Mouse (Mus musculus) left cerebral cortex, adult 6 months (tissue): ENCODE measurements around the gene Ovol3. TPM values are rescaled to one million over a fixed set of nuclear protein-coding genes. Genes with fewer than 3 reads are reported as not detected.

Experiments used
- long read RNA-seq, 2 experiments: library from polyadenylated mRNA; unstranded; transcript quantifications; one replicate each; pipeline ENCODE4 v2.0.0; 2019 to 2020
- polyA plus RNA-seq: library from polyadenylated mRNA; unstranded; fragments of <200 nt; fragmentation: Nextera tagmentation; gene quantifications from 2 replicates; pipeline ENCODE4 v1.2.3, GENCODE M21; 2021

Ovol3 gene
- polyA plus RNA-seq, result not detected in 2 replicates
- long read RNA-seq, experiment 1, result 0 reads
- long read RNA-seq, experiment 2, result 0 reads

GRCm38 (mm10) chr7:30235625-30236024 is at the start of gene Ovol3:
Gene Ovol3 (minus strand): TSS chr7:30235725.

GRCm38 (mm10) chr7:30279951-30280669 is 44.6 kb upstream of the Ovol3 start, which contains the start of the genes Thap8 and Wdr62:
Gene Thap8 (plus strand): TSS chr7:30280094.
Gene Wdr62 (minus strand): TSS chr7:30280419.

DNA sequence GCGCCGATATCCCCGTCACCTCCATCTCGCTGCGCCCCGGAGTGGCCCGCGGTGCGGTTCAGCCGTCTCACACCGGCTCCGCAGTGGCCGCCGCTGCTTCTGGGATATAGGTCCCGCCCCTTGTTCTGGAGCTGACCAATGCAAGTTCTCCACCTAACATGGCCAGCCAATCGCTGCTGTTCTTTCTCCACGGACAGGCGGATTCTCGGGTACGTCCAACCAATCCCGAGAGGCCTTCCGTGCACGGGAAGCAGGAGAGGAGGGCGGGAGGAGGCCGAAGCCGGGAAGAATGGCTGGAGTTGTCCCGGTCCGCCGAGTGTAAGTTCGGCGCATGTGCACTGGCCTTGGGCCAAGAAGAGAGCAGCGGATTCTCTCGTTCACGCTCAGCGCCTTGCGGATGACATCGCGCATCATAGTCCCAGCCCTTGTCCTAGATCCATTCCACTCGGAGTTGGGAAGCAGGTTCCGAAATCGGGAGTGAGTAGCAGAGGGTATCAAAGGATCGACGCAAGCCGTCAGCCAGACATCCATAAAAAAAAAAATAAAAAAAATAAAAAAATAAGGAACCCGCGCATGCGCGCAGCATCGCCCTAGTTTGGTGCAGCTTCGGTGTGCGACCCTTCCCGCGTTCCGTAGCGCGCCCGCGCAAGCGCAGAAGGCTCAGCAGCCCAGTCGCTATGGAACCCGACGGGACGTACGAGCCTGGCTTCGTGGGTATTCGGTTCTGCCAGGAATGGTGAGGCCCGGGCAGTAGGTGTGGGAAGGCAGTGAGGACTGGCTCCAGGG is 3.7 kb downstream of the Ovol3 start, which contains the start of the genes Polr2i and Tbcb:
TSS of gene Polr2i (plus strand) at position 280 of the 786 bp plus-strand sequence.
TSS of gene Tbcb (minus strand) at position 604 of the 786 bp plus-strand sequence.

GRCm38 (mm10) chr7:30198481-30198971 is 37.0 kb downstream of the Ovol3 start, which contains the start of gene Capns1:
Gene Capns1 (minus strand): TSS chr7:30198811.

DNA sequence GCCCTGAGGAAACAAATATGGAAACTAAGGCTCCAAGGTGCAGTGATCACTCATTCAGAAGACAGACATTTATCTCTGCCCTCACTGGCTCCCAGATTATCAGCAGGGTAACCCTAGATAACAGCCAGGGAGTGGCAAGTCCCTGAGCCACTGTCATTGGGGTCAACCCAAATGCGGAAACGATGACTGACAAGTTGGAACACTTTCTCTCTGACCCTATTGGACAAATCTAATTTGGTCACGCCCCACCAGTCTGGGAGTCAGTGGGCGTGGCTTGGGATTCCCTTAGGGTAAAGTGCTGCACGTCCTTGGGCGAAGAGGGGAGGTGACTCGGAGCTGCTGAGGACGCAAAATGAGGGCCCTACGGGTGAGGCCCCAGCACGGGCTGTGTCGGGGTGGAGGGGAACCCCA is 51.6 kb downstream of the Ovol3 start, which contains the start of gene Cox7a1:
TSS of gene Cox7a1 (plus strand) at position 266 of the 411 bp plus-strand sequence.

Other genes with a start within 250 kb of the Ovol3 start
- gene Zfp14, start 184.3 kb downstream of the Ovol3 start, polyA plus RNA-seq, result 4.4 and 5.3 TPM in 2 replicates
- 2.5 TPM in 2 replicates for gene Zfp82, start 162.8 kb downstream of the Ovol3 start, polyA plus RNA-seq
- 0.59 and 0.85 TPM in 2 replicates for gene Gm26920, start 145.3 kb downstream of the Ovol3 start, polyA plus RNA-seq
- 7.2 and 9.2 TPM in 2 replicates for gene Zfp566, start 145.2 kb downstream of the Ovol3 start, polyA plus RNA-seq
- 52.2 and 70.6 TPM in 2 replicates for gene Zfp260, start 140.9 kb downstream of the Ovol3 start, polyA plus RNA-seq
- gene Zfp382, start 113.8 kb downstream of the Ovol3 start, polyA plus RNA-seq, result 6.5 and 10.3 TPM in 2 replicates
- gene Zfp146, start 66.0 kb downstream of the Ovol3 start, polyA plus RNA-seq, result 3.5 and 6.3 TPM in 2 replicates
- gene Cox7a1, start 51.6 kb downstream of the Ovol3 start, polyA plus RNA-seq, result 16.1 and 18.0 TPM in 2 replicates
- 33.9 and 42.1 TPM in 2 replicates for gene Capns1, start 36.9 kb downstream of the Ovol3 start, polyA plus RNA-seq
- gene Polr2i, start 3.8 kb downstream of the Ovol3 start, polyA plus RNA-seq, result 137 and 163 TPM in 2 replicates
- 249 and 338 TPM in 2 replicates for gene Tbcb, start 3.5 kb downstream of the Ovol3 start, polyA plus RNA-seq
- 0.15 and 0.24 TPM in 2 replicates for gene Thap8, start 44.4 kb upstream of the Ovol3 start, polyA plus RNA-seq
- 0.26 and 0.46 TPM in 2 replicates for gene Wdr62, start 44.7 kb upstream of the Ovol3 start, polyA plus RNA-seq
- 112 and 324 TPM in 2 replicates for gene Clip3, start 56.0 kb upstream of the Ovol3 start, polyA plus RNA-seq
- gene Alkbh6, start 73.0 kb upstream of the Ovol3 start, polyA plus RNA-seq, result 144 and 154 TPM in 2 replicates
- gene Syne4, start 79.1 kb upstream of the Ovol3 start, polyA plus RNA-seq, result 0.79 and 1.5 TPM in 2 replicates
- 4.9 TPM in 1 of 2 replicates, not detected in the other for gene E130208F15Rik, start 86.0 kb upstream of the Ovol3 start, polyA plus RNA-seq
- gene Sdhaf1, start 88.2 kb upstream of the Ovol3 start, polyA plus RNA-seq, result 22.9 and 31.6 TPM in 2 replicates
- gene Lrfn3, start 127.0 kb upstream of the Ovol3 start, polyA plus RNA-seq, result 4.3 and 5.7 TPM in 2 replicates
- 109 and 120 TPM in 2 replicates for gene Tyrobp, start 178.0 kb upstream of the Ovol3 start, polyA plus RNA-seq
- 3.4 TPM in 2 replicates for gene Hcst, start 184.1 kb upstream of the Ovol3 start, polyA plus RNA-seq
- 0.63 and 0.77 TPM in 2 replicates for gene Nfkbid, start 186.0 kb upstream of the Ovol3 start, polyA plus RNA-seq
- 261 and 1,018 TPM in 2 replicates for gene Aplp1, start 209.8 kb upstream of the Ovol3 start, polyA plus RNA-seq
- gene Kirrel2, start 222.0 kb upstream of the Ovol3 start, polyA plus RNA-seq, result 2.8 and 3.5 TPM in 2 replicates
- gene Nphs1, start 222.6 kb upstream of the Ovol3 start, polyA plus RNA-seq, result 0.39 and 0.83 TPM in 2 replicates